Mouse (Mus musculus) forebrain, embryonic 12.5 days (tissue): ENCODE results near the gene Traf5. TPM values are rescaled to one million over a fixed set of nuclear protein-coding genes. Genes with fewer than 3 reads are reported as not detected.
A peak's percentile ranks its signal among the peaks of the same experiment; 100 is the strongest.

Experiments
- ATAC-seq: fragments of 200-750 bp; cut with Nextera tagmentation; 2 replicates; pipeline ENCODE4 v1.8.0; 2017; ENCODE audit warnings: moderate TSS enrichment; ENCODE audit not compliant: low FRiP score
- H3K27ac ChIP-seq: fragments of 300-500 bp; sonication (generic); 2 replicates; pipeline ENCODE4 v1.5.1; 2016; ENCODE audit warnings: mild to moderate bottlenecking
- H3K27me3 ChIP-seq: fragments of 300-500 bp; sonication (generic); 2 replicates; pipeline ENCODE4 v1.6.1; 2016; ENCODE audit warnings: mild to moderate bottlenecking
- H3K36me3 ChIP-seq: fragments of 300-500 bp; sonication (generic); replicated peaks from 2 replicates; pipeline ENCODE4 v1.6.1; 2016; ENCODE audit warnings: mild to moderate bottlenecking
- H3K4me1 ChIP-seq: fragments of 300-500 bp; sonication (generic); 2 replicates; pipeline ENCODE4 v1.6.1; 2016
- H3K4me2 ChIP-seq: fragments of 300-500 bp; sonication (generic); 2 replicates; pipeline ENCODE4 v1.6.1; 2016; ENCODE audit warnings: mild to moderate bottlenecking, moderate library complexity
- H3K4me3 ChIP-seq: fragments of 300-500 bp; sonication (generic); replicated peaks from 2 replicates; pipeline ENCODE4 v1.5.1; 2016; ENCODE audit warnings: mild to moderate bottlenecking
- H3K9ac ChIP-seq: fragments of 300-500 bp; sonication (generic); 2 replicates; pipeline ENCODE4 v1.6.1; 2016; ENCODE audit warnings: mild to moderate bottlenecking
- H3K9me3 ChIP-seq: fragments of 300-500 bp; sonication (generic); 2 replicates; pipeline ENCODE4 v1.6.1; 2016
- WGBS: fragments of 180-500 bp; shearing (Covaris S2); methylation state at CpG from one replicate; pipeline ENCODE4 v1.1.7; 2016; 5-methylcytosine and 5-hydroxymethylcytosine counted together
- polyA plus RNA-seq: library from polyadenylated mRNA; unstranded; fragments of >200 nt; fragmentation: Nextera tagmentation; extraction: Ambion mirVana; gene quantifications from 2 replicates; pipeline ENCODE4 v1.2.1, GENCODE M21; 2016

Gene Traf5
- polyA plus RNA-seq, 1 experiment from 2014 or later = 4.5 TPM

- no peak overlapping the region for H3K9ac ChIP-seq
- peaks cover 43% of the 10 kb centered on the region for H3K36me3 ChIP-seq
- no peaks in the 10 kb centered on the region for H3K27me3 ChIP-seq
- no peaks in the 10 kb centered on the region for H3K4me1 ChIP-seq
- ATAC-seq = no peak; the same call in 1 of the 2 replicates
- H3K4me3 ChIP-seq = no peak overlapping the region
- H3K9me3 ChIP-seq = no peaks in the 10 kb centered on the region
- H3K27ac ChIP-seq = no peak overlapping the region
- H3K4me2 ChIP-seq = no peak overlapping the region
- WGBS = 15% methylated on average over 2 of the region's 2 CpGs
These were observed 15.0 kb upstream of the Traf5 start for GRCm38 (mm10) chr1:192107352-192107751.

- Histone ChIP-seq H3K9ac (no peak overlapping the region), H3K36me3 (peaks cover 40% of the 10 kb centered on the region), H3K4me3 (no peak overlapping the region), H3K27me3 (no peaks in the 10 kb centered on the region), H3K27ac (no peak overlapping the region), H3K4me1 (no peaks in the 10 kb centered on the region), H3K4me2 (no peak overlapping the region), H3K9me3 (no peaks in the 10 kb centered on the region)
- ATAC-seq = no peak
- WGBS = 89% methylated on average over 4 of the region's 4 CpGs
These were observed 13.6 kb upstream of the Traf5 start for GRCm38 (mm10) chr1:192105902-192106389.

- peaks cover 32% of the 10 kb centered on the region for H3K36me3 ChIP-seq
- 99% methylated on average over 9 of the region's 9 CpGs for WGBS
- no peak for ATAC-seq
These were observed 11.7 kb upstream of the Traf5 start for GRCm38 (mm10) chr1:192104021-192104420.

GRCm38 (mm10) chr1:192103176-192103575 is 10.8 kb upstream of the Traf5 start:
- Histone ChIP-seq H3K4me1 (no peaks in the 10 kb centered on the region), H3K9me3 (no peaks in the 10 kb centered on the region), H3K27ac (no peak overlapping the region), H3K4me2 (no peak overlapping the region), H3K36me3 (peaks cover 29% of the 10 kb centered on the region), H3K4me3 (no peak overlapping the region), H3K9ac (no peak overlapping the region), H3K27me3 (no peaks in the 10 kb centered on the region)
- 86% methylated on average over 6 of the region's 6 CpGs for WGBS
- ATAC-seq = no peak

More at GRCm38 (mm10) chr1:192104021-192104420, 11.7 kb upstream of the Traf5 start:
- Histone ChIP-seq H3K9me3 (no peaks in the 10 kb centered on the region), H3K4me3 (no peak overlapping the region), H3K9ac (no peak overlapping the region), H3K4me2 (no peak overlapping the region), H3K27ac (no peak overlapping the region), H3K4me1 (no peaks in the 10 kb centered on the region), H3K27me3 (no peaks in the 10 kb centered on the region)

DNA sequence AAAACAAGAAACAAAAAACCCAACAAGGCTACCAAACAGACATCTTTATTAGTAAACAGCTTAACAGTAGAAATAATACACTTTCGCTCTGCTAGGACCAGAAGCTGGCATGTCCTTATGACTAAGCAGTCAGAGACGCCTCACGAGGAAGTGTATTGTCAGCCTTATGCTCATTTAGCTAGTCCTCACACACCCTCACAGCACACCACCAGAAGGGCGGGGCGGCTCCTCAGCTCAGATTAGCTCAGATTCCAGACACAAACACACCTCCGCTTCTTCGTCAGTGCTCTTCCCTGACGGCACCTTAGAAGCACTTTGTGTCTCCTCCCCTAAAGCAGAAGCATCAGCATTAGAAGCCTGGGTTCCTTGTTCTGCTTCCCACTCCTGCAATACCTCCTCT is 9.0 kb upstream of the Traf5 start:
- WGBS = 88% methylated on average over 8 of the region's 8 CpGs
- H3K4me1 ChIP-seq = no peaks in the 10 kb centered on the region
- H3K4me2 ChIP-seq = no peak overlapping the region
- no peaks in the 10 kb centered on the region for H3K27me3 ChIP-seq
- H3K36me3 ChIP-seq = peaks cover 32% of the 10 kb centered on the region
- ATAC-seq = no peak
- H3K9ac ChIP-seq = no peak overlapping the region
- H3K4me3 ChIP-seq = no peak overlapping the region
- no peaks in the 10 kb centered on the region for H3K9me3 ChIP-seq
- no peak overlapping the region for H3K27ac ChIP-seq

DNA sequence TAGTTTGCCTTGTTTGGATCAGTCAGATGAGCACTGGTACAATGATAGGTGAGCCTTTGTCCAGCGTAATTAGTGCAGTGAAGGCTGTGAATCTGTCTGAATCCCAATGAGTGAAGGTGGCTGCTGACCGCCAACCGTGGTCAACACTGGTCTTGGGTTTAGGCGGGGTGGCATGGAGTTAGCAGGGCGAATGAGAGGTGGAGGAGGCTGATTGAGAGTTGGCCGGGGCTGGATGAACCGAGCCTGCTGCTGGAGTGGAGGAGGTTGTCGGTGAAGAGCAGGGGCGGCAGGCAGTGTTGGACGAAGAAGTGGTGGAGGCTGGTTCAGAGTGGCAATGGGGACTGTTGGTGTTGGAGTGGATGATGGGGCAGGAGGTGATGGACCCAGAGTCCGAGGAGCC is 8.4 kb upstream of the Traf5 start:
- H3K9me3 ChIP-seq = no peaks in the 10 kb centered on the region
- no peak overlapping the region for H3K4me2 ChIP-seq
- no peak overlapping the region for H3K9ac ChIP-seq
- H3K27ac ChIP-seq = no peak overlapping the region
- no peaks in the 10 kb centered on the region for H3K4me1 ChIP-seq
- WGBS = 93% methylated on average over 11 of the region's 11 CpGs
- H3K27me3 ChIP-seq = no peaks in the 10 kb centered on the region
- peaks cover 32% of the 10 kb centered on the region for H3K36me3 ChIP-seq
- no peak overlapping the region for H3K4me3 ChIP-seq
- ATAC-seq = no peak

DNA sequence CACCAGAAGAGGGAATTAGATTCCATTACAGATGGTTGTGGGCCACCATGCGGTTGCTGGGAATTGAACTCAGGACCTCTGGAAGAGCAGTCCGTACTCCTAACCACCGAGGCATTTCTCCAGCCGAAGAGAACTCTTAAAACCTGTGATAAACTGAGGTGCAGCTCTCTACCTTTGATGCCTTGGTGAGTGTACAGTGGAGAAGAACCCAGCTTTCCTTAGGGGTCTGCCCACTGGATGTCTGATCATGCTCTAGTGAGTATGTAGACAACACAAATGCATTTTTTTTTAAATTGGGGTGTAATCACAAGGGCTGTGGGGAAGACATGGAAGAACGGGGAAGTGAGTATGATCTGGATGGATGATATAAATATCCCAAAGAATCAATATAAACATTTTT is 3.3 kb upstream of the Traf5 start:
- H3K27ac ChIP-seq = no peak overlapping the region
- H3K4me2 ChIP-seq = no peak overlapping the region
- H3K9me3 ChIP-seq = no peaks in the 10 kb centered on the region
- no peak overlapping the region for H3K4me3 ChIP-seq
- 90% methylated on average over 5 of the region's 5 CpGs for WGBS
- peaks cover 11% of the 10 kb centered on the region for H3K36me3 ChIP-seq
- H3K9ac ChIP-seq = no peak overlapping the region
- H3K27me3 ChIP-seq = peaks cover 15% of the 10 kb centered on the region
- ATAC-seq = no peak
- H3K4me1 ChIP-seq = peaks cover 6% of the 10 kb centered on the region

GRCm38 (mm10) chr1:192094451-192095170 is 2.3 kb upstream of the Traf5 start:
- H3K9me3 ChIP-seq = no peaks in the 10 kb centered on the region
- peaks cover 6% of the 10 kb centered on the region for H3K4me1 ChIP-seq
- H3K36me3 ChIP-seq = peaks cover 9% of the 10 kb centered on the region
- H3K27me3 ChIP-seq = peaks cover 25% of the 10 kb centered on the region
- ATAC-seq = no peak
- no peak overlapping the region for H3K27ac ChIP-seq
- no peak overlapping the region for H3K4me3 ChIP-seq
- WGBS = 59% methylated on average over 13 of the region's 13 CpGs
- no peak overlapping the region for H3K9ac ChIP-seq
- H3K4me2 ChIP-seq = no peak overlapping the region

GRCm38 (mm10) chr1:192092879-192093660 is 711 bp upstream of the Traf5 start:
- Histone ChIP-seq H3K4me2 (peak overlapping the region; percentile 85), H3K9ac (peak overlapping the region; percentile 58; the same call in 1 of the 2 replicates), H3K27me3 (peaks cover 28% of the 10 kb centered on the region), H3K27ac (no peak overlapping the region), H3K4me3 (peak overlapping the region; percentile 53), H3K9me3 (no peaks in the 10 kb centered on the region), H3K4me1 (peaks cover 6% of the 10 kb centered on the region), H3K36me3 (peaks cover 3% of the 10 kb centered on the region; the same call in 1 of the 2 replicates)
- peak; percentile 88 for ATAC-seq
- 33% methylated on average over 16 of the region's 16 CpGs for WGBS

DNA sequence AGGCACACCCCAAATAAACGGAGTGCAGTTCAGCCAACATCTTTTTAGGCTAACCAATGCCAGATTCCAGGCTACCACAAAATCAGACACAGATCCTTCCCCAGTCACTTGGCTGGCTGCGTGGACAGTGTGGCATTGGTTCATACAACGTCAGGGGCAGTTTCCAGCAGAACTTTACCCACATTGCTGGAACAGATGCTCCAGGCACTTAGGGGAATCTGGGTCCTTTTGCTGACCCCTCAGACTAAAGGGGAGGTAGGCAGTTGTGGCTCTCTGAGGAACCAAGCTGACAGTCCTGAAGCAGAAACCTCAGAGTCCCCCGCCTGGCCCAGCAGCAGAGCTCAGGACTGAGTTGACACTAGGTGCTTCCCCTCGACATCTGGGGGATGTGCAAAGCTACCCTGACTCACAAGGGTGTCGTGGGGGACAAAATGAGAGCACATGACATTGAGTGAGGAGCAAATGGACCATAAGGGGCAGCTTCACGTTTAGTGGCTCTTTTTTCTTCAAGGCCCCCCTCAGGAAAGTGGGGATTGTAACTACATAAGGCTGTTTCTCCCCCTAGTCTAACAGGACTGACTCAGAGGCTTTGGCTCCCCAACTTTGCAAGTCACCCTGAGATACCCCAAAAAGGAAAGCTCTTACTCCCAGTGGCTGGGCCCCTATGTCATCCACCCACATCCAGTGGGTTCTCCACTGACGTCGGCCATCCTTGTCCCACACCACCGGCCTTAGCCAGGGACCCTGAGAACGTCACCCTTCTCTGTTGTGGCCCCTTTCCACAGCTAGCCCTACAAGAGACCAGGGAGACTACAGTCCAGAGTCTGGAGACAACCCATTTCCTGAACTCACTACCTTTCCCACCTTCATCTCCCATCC is 1.4 kb downstream of the Traf5 start:
- peaks cover 28% of the 10 kb centered on the region for H3K27me3 ChIP-seq
- no peak overlapping the region for H3K9ac ChIP-seq
- 78% methylated on average over 11 of the region's 11 CpGs for WGBS
- H3K27ac ChIP-seq = no peak overlapping the region
- peak overlapping the region; percentile 85 for H3K4me2 ChIP-seq
- H3K4me3 ChIP-seq = no peak overlapping the region
- no peak for ATAC-seq
- no peaks in the 10 kb centered on the region for H3K9me3 ChIP-seq
- H3K36me3 ChIP-seq = no peaks in the 10 kb centered on the region
- peaks cover 6% of the 10 kb centered on the region for H3K4me1 ChIP-seq

GRCm38 (mm10) chr1:192090281-192090680 is 2.1 kb downstream of the Traf5 start:
- 89% methylated on average over 3 of the region's 3 CpGs for WGBS
- Histone ChIP-seq H3K9ac (no peak overlapping the region), H3K4me1 (peaks cover 6% of the 10 kb centered on the region), H3K27ac (no peak overlapping the region), H3K9me3 (no peaks in the 10 kb centered on the region), H3K4me2 (no peak overlapping the region), H3K36me3 (no peaks in the 10 kb centered on the region), H3K27me3 (peaks cover 28% of the 10 kb centered on the region), H3K4me3 (no peak overlapping the region)
- no peak for ATAC-seq
